Mouse (Mus musculus) adrenal gland, postnatal 4 days (tissue): ENCODE results near the gene Cfap44. TPM values are rescaled to one million over a fixed set of nuclear protein-coding genes. Genes with fewer than 3 reads are reported as not detected.

Experiments
- DNase-seq, 2 experiments: peaks; one replicate each; pipeline ENCODE4 v3.0.0; 2021 to 2022; ENCODE audit warnings: low spot score in 2 of 2, mixed read lengths in 2 of 2
- total RNA-seq, 2 experiments: library from RNA; stranded (reverse); gene quantifications; 2 replicates each; pipeline ENCODE4 v1.2.3; 2021

Cfap44 gene
- total RNA-seq, 2 experiments from 2014 or later = 2.6 to 3.9 TPM

- DNase-seq = no peak
These were observed 135.6 kb downstream of the Cfap44 start for GRCm38 (mm10) chr16:44530191-44530590.

- no peak for DNase-seq
These were observed 136.2 kb downstream of the Cfap44 start for GRCm38 (mm10) chr16:44530829-44531228.

GRCm38 (mm10) chr16:44531239-44531797 lies 136.7 kb downstream of the Cfap44 start:
- DNase-seq = no peak

Other genes starting within 250 kb of the Cfap44 start
- gene Usf3, start 221.6 kb upstream of the Cfap44 start, total RNA-seq = 10 to 100 TPM; 26.8 to 28.7 TPM
- 10 to 100 TPM; 11.7 to 14.1 TPM for gene Sidt1, start 61.6 kb upstream of the Cfap44 start, total RNA-seq
- gene Spice1, start 47.7 kb upstream of the Cfap44 start, total RNA-seq = 10 to 100 TPM; 19.9 to 21.3 TPM
- gene Boc, start 164.1 kb downstream of the Cfap44 start, total RNA-seq = 10 to 100 TPM; 42.4 to 49.7 TPM